Mouse (Mus musculus) liver, adult 2 months (tissue): ENCODE measurements around the gene Nup210.

Experiments
- CTCF ChIP-seq: fragments of 200-500 bp; IDR thresholded peaks from 2 replicates; pipeline ENCODE4 v1.5.1; 2011; ENCODE audit warnings: low read depth, low read length, control low read depth
- POLR2A ChIP-seq: fragments of 200-500 bp; IDR thresholded peaks from 2 replicates; pipeline ENCODE4 v1.6.1; 2011; ENCODE audit warnings: low read length, control low read depth; ENCODE audit not compliant: insufficient read depth; ENCODE audit errors: extremely low read depth

DNA sequence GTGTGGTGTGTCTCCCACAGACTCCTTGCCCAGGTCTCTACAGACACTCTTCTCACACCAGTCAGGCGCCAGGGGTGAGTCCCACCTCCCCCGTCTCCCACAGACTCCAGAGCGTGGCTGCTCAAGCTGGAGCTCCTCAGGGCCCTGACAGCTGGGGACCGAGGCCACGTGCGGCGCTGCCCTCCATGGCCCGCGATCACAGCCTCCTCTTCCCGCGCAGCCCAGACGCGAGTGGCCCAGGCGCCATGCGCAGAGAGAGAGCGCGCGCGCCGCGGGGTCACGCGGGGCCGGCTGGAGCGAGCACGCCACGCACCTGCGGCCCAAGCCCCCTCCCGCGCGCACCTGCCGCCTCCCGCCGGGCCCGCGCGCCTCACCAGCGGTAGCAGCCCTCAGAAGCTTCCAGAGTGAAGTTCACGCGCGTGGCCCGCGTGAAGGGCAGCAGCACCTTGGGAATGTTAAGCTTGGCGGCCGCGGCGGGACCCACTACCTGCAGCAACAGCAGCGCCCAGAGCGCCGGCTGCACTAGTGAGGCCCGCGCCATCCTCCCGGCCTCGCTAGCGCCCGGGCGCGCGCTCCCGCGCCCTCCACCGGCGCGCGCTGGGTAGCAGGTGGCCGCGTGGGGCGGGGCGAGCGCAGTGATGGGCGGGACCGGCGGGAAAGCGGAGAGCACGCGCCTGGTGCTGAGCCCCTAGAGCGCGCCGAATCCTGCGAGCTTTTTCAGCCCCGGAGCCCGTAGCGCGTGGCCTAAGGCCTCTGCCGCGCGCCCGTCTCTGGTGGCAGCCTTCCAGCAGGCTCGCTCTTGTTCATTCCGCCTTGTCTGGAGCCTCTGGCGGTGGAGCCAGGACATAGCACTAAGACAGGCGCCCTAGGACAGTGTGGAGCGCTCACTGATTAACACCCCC lies at the start of gene Nup210:
- 0 out of 2 replicates have a peak, but pooled peaks have one; percentile 19 for TF ChIP-seq POLR2A
- TF ChIP-seq CTCF: peak; percentile 81
